Mouse (Mus musculus) embryonic facial prominence, embryonic 12.5 days (tissue): Measurements from ENCODE around the gene Tec. TPM values are rescaled to one million over a fixed set of nuclear protein-coding genes. Genes with fewer than 3 reads are reported as not detected.
A peak's percentile ranks its signal among the peaks of the same experiment; 100 is the strongest.

Source experiments
- ATAC-seq: fragments of 200-750 bp; cut with Nextera tagmentation; 2 replicates; pipeline ENCODE4 v1.8.0; 2017; ENCODE audit not compliant: insufficient number of reproducible peaks, insufficient read depth, low FRiP score, low TSS enrichment
- H3K27ac ChIP-seq: fragments of 300-500 bp; sonication (generic); 2 replicates; pipeline ENCODE4 v1.5.1; 2016; ENCODE audit warnings: mild to moderate bottlenecking
- H3K27me3 ChIP-seq: fragments of 300-500 bp; sonication (generic); 2 replicates; pipeline ENCODE4 v1.6.1; 2016; ENCODE audit warnings: mild to moderate bottlenecking, moderate library complexity
- H3K36me3 ChIP-seq: fragments of 300-500 bp; sonication (generic); 2 replicates; pipeline ENCODE4 v1.6.1; 2016; ENCODE audit warnings: mild to moderate bottlenecking
- H3K4me1 ChIP-seq: fragments of 300-500 bp; sonication (generic); 2 replicates; pipeline ENCODE4 v1.6.1; 2016
- H3K4me2 ChIP-seq: fragments of 300-500 bp; sonication (generic); replicated peaks from 2 replicates; pipeline ENCODE4 v1.6.1; 2016; ENCODE audit warnings: mild to moderate bottlenecking, moderate library complexity
- H3K4me3 ChIP-seq: fragments of 300-500 bp; sonication (generic); 2 replicates; pipeline ENCODE4 v1.5.1; 2016; ENCODE audit warnings: mild to moderate bottlenecking
- H3K9ac ChIP-seq: fragments of 300-500 bp; sonication (generic); 2 replicates; pipeline ENCODE4 v1.6.1; 2016; ENCODE audit warnings: mild to moderate bottlenecking, moderate library complexity
- H3K9me3 ChIP-seq: fragments of 300-500 bp; sonication (generic); 2 replicates; pipeline ENCODE4 v1.6.1; 2016; ENCODE audit warnings: mild to moderate bottlenecking, moderate library complexity
- WGBS: fragments of 180-500 bp; shearing (Covaris S2); methylation state at CpG from one replicate; pipeline ENCODE4 v1.1.7; 2016; 5-methylcytosine and 5-hydroxymethylcytosine counted together
- polyA plus RNA-seq: library from polyadenylated mRNA; unstranded; fragments of >200 nt; fragmentation: Nextera tagmentation; extraction: Ambion mirVana; gene quantifications from 2 replicates; pipeline ENCODE4 v1.2.1, GENCODE M21; 2016

Tec gene
- polyA plus RNA-seq, 1 experiment from 2014 or later = 3.3 TPM

- Histone ChIP-seq H3K36me3 (no peaks in the 10 kb centered on the region), H3K4me3 (no peak overlapping the region), H3K27me3 (peaks cover 21% of the 10 kb centered on the region), H3K9me3 (no peaks in the 10 kb centered on the region), H3K4me2 (no peak overlapping the region), H3K4me1 (peaks cover 4% of the 10 kb centered on the region; the same call in 1 of the 2 replicates), H3K9ac (no peak overlapping the region), H3K27ac (no peak overlapping the region)
- 90% methylated on average over 9 of the region's 9 CpGs for WGBS
- ATAC-seq = no peak
Measured at GRCm38 (mm10) chr5:72863166-72863565, 5.1 kb downstream of the Tec start.

GRCm38 (mm10) chr5:72861726-72862385, 6.4 kb downstream of the Tec start:
- Histone ChIP-seq H3K9me3 (no peaks in the 10 kb centered on the region), H3K9ac (no peak overlapping the region), H3K27me3 (peaks cover 15% of the 10 kb centered on the region), H3K27ac (no peak overlapping the region), H3K36me3 (no peaks in the 10 kb centered on the region), H3K4me1 (peaks cover 6% of the 10 kb centered on the region; the same call in 1 of the 2 replicates), H3K4me3 (no peak overlapping the region), H3K4me2 (no peak overlapping the region)
- no peak for ATAC-seq
- WGBS = 60% methylated on average over 7 of the region's 7 CpGs

GRCm38 (mm10) chr5:72860899-72861298, 7.4 kb downstream of the Tec start:
- Histone ChIP-seq H3K4me1 (peaks cover 11% of the 10 kb centered on the region), H3K4me3 (no peak overlapping the region), H3K36me3 (no peaks in the 10 kb centered on the region), H3K9ac (no peak overlapping the region), H3K9me3 (no peaks in the 10 kb centered on the region), H3K27ac (no peak overlapping the region), H3K4me2 (no peak overlapping the region), H3K27me3 (peaks cover 7% of the 10 kb centered on the region; the same call in 1 of the 2 replicates)
- ATAC-seq = no peak
- WGBS = 80% methylated on average over 8 of the region's 8 CpGs

- 93% methylated on average over 12 of the region's 12 CpGs for WGBS
- ATAC-seq = no peak
Measured at GRCm38 (mm10) chr5:72858306-72858705, 10.0 kb downstream of the Tec start.

GRCm38 (mm10) chr5:72857756-72858155, 10.5 kb downstream of the Tec start:
- H3K4me2 ChIP-seq = no peak overlapping the region
- ATAC-seq = no peak
- peaks cover 15% of the 10 kb centered on the region for H3K4me1 ChIP-seq
- no peak overlapping the region for H3K4me3 ChIP-seq
- H3K9me3 ChIP-seq = no peaks in the 10 kb centered on the region
- no peak overlapping the region for H3K9ac ChIP-seq
- WGBS = 77% methylated on average over 4 of the region's 4 CpGs
- H3K27me3 ChIP-seq = no peaks in the 10 kb centered on the region
- H3K27ac ChIP-seq = no peak overlapping the region
- H3K36me3 ChIP-seq = no peaks in the 10 kb centered on the region

More at GRCm38 (mm10) chr5:72858306-72858705, 10.0 kb downstream of the Tec start:
- Histone ChIP-seq H3K4me1 (peaks cover 15% of the 10 kb centered on the region), H3K9me3 (no peaks in the 10 kb centered on the region), H3K27me3 (no peaks in the 10 kb centered on the region), H3K4me2 (no peak overlapping the region), H3K4me3 (no peak overlapping the region), H3K27ac (no peak overlapping the region), H3K36me3 (no peaks in the 10 kb centered on the region), H3K9ac (no peak overlapping the region)

GRCm38 (mm10) chr5:72856255-72856878, 11.9 kb downstream of the Tec start:
- WGBS = 83% methylated on average over 8 of the region's 8 CpGs
- Histone ChIP-seq H3K9ac (no peak overlapping the region), H3K4me3 (no peak overlapping the region), H3K27me3 (no peaks in the 10 kb centered on the region), H3K27ac (no peak overlapping the region), H3K4me2 (no peak overlapping the region), H3K4me1 (peaks cover 11% of the 10 kb centered on the region), H3K9me3 (no peaks in the 10 kb centered on the region), H3K36me3 (no peaks in the 10 kb centered on the region)
- no peak for ATAC-seq

GRCm38 (mm10) chr5:72855685-72856124, 12.6 kb downstream of the Tec start:
- H3K27me3 ChIP-seq = no peaks in the 10 kb centered on the region
- no peak overlapping the region for H3K4me3 ChIP-seq
- peaks cover 11% of the 10 kb centered on the region for H3K4me1 ChIP-seq
- WGBS = 26% methylated on average over 3 of the region's 3 CpGs
- H3K4me2 ChIP-seq = no peak overlapping the region
- no peaks in the 10 kb centered on the region for H3K9me3 ChIP-seq
- H3K36me3 ChIP-seq = no peaks in the 10 kb centered on the region
- ATAC-seq = peak; percentile 30; the same call in 1 of the 2 replicates
- 0 out of 2 replicates have a peak overlapping the region, but pooled peaks have one; percentile 30 for H3K27ac ChIP-seq
- H3K9ac ChIP-seq = no peak overlapping the region

GRCm38 (mm10) chr5:72854141-72854990, 13.9 kb downstream of the Tec start:
- Histone ChIP-seq H3K9ac (no peak overlapping the region), H3K27ac (no peak overlapping the region), H3K4me3 (no peak overlapping the region), H3K9me3 (no peaks in the 10 kb centered on the region), H3K4me2 (no peak overlapping the region), H3K27me3 (no peaks in the 10 kb centered on the region), H3K4me1 (peaks cover 11% of the 10 kb centered on the region), H3K36me3 (no peaks in the 10 kb centered on the region)
- ATAC-seq = no peak
- 82% methylated on average over 6 of the region's 6 CpGs for WGBS

GRCm38 (mm10) chr5:72853365-72853764, 14.9 kb downstream of the Tec start:
- WGBS = 58% methylated on average over 2 of the region's 2 CpGs
- H3K36me3 ChIP-seq = no peaks in the 10 kb centered on the region
- H3K4me2 ChIP-seq = no peak overlapping the region
- no peak overlapping the region for H3K9ac ChIP-seq
- H3K27me3 ChIP-seq = no peaks in the 10 kb centered on the region
- H3K27ac ChIP-seq = no peak overlapping the region
- H3K4me1 ChIP-seq = peaks cover 11% of the 10 kb centered on the region
- H3K9me3 ChIP-seq = no peaks in the 10 kb centered on the region
- ATAC-seq = no peak
- no peak overlapping the region for H3K4me3 ChIP-seq

GRCm38 (mm10) chr5:72852301-72852995, 15.8 kb downstream of the Tec start:
- WGBS = 61% methylated on average over 7 of the region's 7 CpGs
- no peak overlapping the region for H3K27ac ChIP-seq
- H3K4me3 ChIP-seq = no peak overlapping the region
- H3K27me3 ChIP-seq = no peaks in the 10 kb centered on the region
- no peak for ATAC-seq
- H3K4me2 ChIP-seq = no peak overlapping the region
- no peaks in the 10 kb centered on the region for H3K9me3 ChIP-seq
- H3K4me1 ChIP-seq = peaks cover 11% of the 10 kb centered on the region
- H3K9ac ChIP-seq = no peak overlapping the region
- H3K36me3 ChIP-seq = no peaks in the 10 kb centered on the region

GRCm38 (mm10) chr5:72851674-72852098, 16.6 kb downstream of the Tec start:
- Histone ChIP-seq H3K27me3 (no peaks in the 10 kb centered on the region), H3K4me1 (peaks cover 9% of the 10 kb centered on the region), H3K4me3 (no peak overlapping the region), H3K36me3 (no peaks in the 10 kb centered on the region), H3K27ac (no peak overlapping the region), H3K9ac (no peak overlapping the region), H3K4me2 (no peak overlapping the region), H3K9me3 (no peaks in the 10 kb centered on the region)
- ATAC-seq = no peak
- 87% methylated on average over 4 of the region's 4 CpGs for WGBS
